Mouse (Mus musculus): ENCODE measurements around the gene Gltpd2. TPM values are rescaled to one million over a fixed set of nuclear protein-coding genes. Genes with fewer than 3 reads are reported as not detected.

The Gltpd2 gene
- not detected in 2 replicates for polyA plus RNA-seq (2012)

DNA sequence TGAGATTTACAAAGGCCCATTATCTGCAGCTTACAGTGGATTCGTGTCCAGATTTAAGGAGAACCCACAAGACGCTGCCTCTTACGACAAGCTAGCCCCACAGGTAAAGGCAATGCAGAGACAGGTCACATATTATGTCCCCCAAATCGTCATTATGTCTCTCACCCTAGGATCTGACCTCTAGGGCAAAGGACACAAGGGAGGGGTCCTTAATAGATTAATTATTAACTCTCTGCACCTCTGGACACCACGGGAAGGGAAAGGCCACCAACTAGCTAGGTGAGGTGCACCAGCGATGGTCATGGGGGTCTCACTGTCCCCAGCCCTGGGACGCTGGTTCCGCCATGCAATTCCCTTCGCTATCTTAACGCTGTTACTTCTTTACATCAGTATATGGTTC is at the start of gene Gltpd2:
Gene Gltpd2, plus strand, starts transcription at position 274 of the 400 bp plus-strand sequence.
- no peak for TF ChIP-seq GATA1 (IDR thresholded peaks at IDR 0.05; ENCODE audit: low read length)

DNA sequence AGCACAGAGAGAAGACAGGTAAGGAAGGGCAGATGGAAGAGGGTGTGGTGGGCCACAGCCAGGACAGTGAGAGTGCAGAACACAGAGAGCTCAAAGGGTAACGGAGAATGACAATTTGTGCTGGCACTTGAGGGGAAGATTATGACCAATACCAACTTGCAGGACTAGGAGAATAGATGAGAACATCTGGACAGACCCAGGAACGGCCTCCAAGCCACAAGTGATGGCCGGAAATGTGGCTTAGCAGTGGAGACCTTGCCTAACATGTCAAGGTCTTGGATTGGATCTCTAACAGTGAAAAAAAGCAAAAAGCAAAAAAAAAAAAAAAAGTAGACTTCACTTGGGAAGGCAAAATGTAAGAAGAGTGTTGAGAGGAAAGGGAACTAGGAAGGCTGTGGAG is 49.2 kb upstream of the Gltpd2 start:
- TF ChIP-seq GATA1 (IDR thresholded peaks at IDR 0.05; ENCODE audit: low read length) = no peak

DNA sequence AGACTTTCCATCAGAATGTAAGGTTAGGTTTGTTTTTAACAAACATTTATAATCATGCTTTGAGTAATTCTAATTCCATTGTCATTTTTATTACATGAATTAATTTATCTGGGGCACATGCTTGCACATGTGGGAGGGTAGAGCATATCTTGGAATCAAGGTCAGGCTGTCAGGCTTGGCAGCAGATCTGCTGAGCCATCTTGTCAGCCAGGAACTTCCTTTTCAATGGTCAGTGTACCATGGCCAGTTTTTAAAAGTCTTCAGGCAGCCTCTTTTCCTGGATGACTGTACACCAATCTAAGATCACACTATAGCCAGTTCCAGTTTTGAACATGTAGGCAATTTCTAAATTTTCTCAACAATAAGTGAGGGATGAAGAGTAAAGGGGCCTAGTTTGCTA is 46.3 kb upstream of the Gltpd2 start:
- no peak for TF ChIP-seq GATA1 (IDR thresholded peaks at IDR 0.05; ENCODE audit: low read length)

DNA sequence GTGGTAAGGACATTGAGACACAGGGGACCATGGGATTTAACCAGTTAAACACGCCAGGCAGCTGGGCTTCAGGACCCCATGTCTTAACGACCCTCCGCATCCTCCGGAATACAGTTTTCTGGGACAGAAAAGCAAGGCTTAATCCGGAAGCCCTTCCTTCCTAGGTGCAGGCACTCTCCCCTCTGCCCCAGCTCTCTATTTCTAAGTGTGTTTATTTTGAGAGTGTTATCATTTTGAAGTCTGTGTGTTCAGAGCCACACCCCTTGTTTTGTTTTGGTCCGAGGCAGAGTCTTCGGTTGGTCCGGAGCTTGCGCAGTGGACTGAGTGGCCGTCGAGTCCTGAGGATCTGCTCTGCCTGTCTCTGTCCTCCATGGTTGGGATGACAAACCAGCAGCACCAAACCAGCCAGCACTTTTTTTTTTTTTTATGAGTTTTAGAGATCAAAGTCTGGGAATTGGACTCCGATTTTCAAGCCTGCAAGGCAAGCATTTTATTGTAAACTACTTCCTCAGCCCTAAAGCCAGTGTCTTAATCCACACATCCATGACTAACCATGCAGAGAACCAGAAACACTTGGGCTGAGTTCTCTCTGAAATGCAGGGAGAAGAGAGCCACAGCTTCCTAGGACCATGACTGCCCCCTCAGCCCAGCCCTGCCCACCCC is 44.0 kb upstream of the Gltpd2 start:
- TF ChIP-seq GATA1 (IDR thresholded peaks at IDR 0.05; ENCODE audit: low read length) = no peak

DNA sequence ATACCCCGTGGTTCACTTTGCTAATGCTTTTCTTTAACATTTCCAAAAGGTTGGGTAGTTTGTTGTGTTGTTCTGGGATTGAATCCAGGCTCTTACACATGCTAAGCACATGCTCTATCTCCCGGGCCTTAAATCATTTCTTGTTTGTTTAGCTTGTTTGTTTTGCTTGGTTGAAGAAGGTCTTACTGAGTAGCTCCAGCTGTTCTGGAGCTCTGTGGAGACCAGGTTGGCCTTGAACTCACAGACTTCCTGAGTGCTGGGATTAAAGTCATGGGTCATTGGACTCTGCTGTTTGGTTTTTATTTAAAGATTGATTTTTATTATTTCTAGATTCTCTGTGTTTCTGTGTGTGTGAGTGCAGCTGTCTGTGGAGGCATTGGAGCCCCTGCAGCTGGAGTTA is 33.5 kb upstream of the Gltpd2 start:
- TF ChIP-seq GATA1 (IDR thresholded peaks at IDR 0.05; ENCODE audit: low read length) = no peak

DNA sequence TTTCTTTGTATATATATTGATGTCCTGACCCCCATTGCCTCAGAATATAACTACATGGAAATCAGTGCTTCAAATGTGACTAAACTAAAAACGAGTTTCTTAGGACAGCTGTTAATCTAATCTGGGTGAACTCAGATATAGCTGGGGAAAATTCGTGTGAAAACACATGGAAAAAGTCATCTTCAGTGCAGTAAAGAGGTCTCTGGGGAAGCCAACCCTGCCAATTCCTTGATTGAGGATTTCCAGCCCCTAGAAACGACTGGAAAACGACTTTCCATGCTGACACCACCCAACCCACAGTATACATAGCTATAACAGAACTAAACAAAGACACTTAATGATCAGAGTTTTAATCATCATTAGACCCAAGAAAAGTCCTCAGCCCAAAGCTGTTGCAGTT is 31.2 kb upstream of the Gltpd2 start:
- TF ChIP-seq GATA1 (IDR thresholded peaks at IDR 0.05; ENCODE audit: low read length) = no peak

DNA sequence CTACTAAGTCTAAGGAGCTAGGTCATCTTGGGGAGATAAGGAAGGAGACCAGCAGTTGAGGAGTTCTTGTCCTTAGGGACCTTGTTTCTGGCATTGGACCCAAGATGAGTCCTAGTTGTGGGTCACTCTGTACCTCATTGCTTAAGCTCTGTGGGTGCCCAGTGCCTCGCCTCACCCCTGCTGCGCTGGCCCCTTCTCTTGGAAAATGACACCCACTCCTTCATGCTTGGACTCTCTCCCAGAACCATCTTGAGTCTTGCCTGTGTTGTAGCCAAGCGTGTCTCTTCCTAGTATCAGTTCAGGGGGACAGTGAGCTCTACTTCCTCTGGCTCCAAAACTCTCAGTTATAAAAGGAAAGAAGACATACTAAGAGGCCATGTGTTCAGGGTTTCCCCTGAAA is 29.9 kb upstream of the Gltpd2 start:
- no peak for TF ChIP-seq GATA1 (IDR thresholded peaks at IDR 0.05; ENCODE audit: low read length)

DNA sequence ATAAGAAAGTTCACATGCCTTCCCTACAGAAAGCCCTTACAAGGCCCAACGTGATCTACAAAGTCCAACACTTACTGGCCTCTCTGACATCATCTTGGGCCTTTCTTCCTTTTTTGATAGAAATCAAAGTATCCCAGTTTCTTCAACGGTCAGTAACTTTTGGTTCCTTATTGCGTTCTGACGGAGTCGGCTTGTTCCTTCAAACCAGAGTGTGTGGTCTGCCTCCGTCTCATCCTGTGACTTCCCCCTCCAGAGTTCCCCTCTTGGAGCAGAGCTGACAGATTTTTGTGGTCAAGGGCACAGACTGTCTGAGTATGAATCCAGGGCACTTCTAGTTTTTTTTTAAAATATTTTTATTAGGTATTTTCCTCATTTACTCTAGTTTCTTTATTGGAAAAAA is 29.3 kb upstream of the Gltpd2 start:
- no peak for TF ChIP-seq GATA1 (IDR thresholded peaks at IDR 0.05; ENCODE audit: low read length)

DNA sequence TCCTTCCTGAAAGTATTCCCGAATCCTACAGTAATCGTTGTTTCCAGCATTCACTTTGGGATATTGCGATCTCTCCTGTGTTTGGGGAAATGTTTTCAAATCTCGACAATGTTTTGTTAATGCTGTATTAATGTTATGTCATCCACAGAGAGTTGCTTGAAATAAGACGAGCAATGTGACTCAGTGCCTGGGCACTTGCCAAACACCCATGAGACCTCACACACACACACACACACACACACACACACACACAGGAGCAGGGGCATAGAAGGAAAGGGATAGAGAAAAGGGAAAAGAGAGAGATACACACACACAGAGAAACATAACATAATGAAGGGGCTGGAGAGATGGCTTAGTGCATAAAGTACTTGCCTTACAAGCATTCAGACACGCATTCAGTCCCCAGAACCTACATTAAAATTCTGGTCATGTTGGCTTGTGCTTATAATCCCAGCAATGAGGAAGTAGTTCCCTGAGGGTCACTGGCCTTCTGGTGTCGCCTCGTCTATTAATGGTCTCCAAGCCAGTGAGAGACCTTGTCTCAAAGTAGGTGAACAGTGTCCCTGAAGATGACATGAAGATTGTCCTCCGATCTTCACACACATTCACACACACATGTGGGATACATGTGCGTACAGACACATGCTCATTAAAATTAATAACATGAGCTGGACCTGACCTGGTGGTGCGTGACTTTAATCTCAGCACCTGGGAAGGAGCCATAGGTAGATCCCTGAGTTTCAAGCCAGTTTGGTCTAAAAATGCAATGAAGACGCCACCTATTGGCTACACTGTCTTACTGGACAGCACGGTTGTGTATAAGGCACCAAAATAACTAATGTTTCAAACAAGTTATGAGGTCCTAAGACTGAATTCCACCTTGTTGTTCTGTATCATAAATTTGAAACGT is 19.2 kb upstream of the Gltpd2 start:
- no peak for TF ChIP-seq GATA1 (IDR thresholded peaks at IDR 0.05; ENCODE audit: low read length)

DNA sequence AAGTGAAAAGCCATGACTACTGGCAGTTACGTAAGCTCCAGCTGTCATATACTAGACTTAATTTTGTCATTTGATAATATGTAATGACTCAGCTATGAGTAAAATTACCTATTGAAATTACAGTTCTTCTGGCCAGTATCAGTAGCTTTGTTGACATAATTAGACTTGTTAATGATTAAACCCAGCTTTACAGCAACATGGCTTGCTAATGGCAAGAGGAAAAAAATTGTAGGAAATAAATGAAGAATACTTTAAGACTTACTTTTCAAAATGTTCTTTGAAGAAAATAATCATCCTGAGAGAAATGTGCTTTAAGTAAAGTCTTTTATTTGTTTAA is 18.6 kb upstream of the Gltpd2 start:
- TF ChIP-seq GATA1 (IDR thresholded peaks at IDR 0.05; ENCODE audit: low read length) = no peak

DNA sequence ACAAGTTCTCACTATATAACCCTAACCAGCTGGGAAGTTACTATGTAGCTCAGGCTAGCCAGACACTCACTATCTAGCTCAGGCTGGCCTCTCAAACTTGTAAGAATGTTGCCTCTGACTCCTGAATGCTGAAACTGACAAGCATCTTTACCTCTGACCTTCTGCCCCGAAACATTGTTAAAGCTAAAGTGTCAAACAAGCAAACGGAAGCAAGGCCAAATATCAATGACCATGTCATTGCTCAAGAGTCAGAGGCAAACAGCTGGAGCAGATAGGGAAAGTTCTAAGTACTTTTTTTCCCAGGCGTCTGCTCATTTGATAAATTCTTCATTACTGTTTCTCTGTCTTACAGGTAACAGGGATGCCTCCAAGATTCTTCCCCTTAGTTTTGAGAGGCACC is 17.0 kb upstream of the Gltpd2 start:
- no peak for TF ChIP-seq GATA1 (IDR thresholded peaks at IDR 0.05; ENCODE audit: low read length)

DNA sequence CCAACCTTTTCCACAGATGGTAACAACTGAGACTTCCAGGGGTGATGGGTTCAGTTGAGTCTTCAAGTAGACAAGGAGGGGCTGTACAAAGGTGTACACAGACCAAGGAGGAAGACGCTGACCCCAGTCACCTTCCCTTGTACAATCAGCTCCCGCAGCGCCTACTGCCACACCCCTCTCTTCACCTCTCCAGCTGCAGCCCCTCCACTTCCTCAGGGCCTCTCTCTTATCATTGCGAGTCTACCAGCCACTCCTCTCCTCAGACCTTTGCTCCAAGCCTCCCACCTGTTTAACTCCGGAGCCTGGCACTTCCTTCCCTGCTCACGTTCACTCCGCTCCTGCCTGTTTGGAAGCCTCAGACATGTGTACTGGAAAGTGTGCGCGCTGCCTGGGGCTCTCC is 14.0 kb upstream of the Gltpd2 start, which contains the start of gene Tm4sf5:
Gene Tm4sf5, plus strand, starts transcription at position 275 of the 400 bp plus-strand sequence.
- TF ChIP-seq GATA1 (IDR thresholded peaks at IDR 0.05; ENCODE audit: low read length) = no peak

DNA sequence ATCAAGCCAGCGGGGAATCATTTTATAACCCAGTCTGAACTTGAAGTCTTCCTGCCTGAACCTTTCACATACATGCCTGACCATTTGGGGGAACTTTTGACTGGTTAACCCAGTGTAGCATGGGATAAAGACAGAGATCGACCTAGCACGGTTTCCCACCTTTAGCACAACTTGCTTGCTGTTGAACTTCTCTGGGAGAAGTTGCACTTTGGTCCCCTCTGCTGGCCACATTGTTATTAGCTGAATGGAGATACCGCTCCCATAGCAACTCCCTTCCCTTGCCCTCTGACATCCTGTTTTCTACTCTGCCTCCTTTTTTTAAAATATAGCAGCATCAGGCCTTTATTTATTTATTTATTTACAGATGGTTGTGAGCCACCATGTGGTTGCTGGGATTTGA is 12.6 kb upstream of the Gltpd2 start:
- no peak for TF ChIP-seq GATA1 (IDR thresholded peaks at IDR 0.05; ENCODE audit: low read length)

DNA sequence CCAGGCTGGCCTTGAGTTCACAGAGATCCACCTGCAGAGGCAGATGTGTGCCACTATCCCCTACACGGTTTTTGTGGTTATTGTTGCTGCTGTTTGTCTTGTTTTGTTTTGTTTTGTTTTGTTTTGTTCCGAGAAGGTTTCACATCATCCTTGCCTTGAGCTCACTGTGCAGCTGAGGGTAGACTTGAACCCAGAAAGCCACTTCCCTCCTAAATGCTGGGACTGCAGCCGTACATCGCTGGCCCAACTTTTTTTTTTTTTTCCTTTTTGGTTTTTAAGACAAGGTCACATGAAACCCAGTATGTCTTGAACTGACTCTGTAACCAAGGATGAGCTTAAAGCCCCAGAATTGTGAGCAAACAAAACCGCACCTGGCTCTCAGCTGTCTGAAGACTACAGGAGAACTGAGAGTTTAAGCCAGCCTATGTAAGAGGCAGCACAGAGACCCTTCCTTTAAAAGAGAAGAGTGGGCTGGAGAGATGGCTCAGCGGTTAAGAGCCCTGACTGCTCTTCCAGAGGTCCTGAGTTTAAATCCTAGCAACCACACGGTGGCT is 12.0 kb upstream of the Gltpd2 start:
- no peak for TF ChIP-seq GATA1 (IDR thresholded peaks at IDR 0.05; ENCODE audit: low read length)

DNA sequence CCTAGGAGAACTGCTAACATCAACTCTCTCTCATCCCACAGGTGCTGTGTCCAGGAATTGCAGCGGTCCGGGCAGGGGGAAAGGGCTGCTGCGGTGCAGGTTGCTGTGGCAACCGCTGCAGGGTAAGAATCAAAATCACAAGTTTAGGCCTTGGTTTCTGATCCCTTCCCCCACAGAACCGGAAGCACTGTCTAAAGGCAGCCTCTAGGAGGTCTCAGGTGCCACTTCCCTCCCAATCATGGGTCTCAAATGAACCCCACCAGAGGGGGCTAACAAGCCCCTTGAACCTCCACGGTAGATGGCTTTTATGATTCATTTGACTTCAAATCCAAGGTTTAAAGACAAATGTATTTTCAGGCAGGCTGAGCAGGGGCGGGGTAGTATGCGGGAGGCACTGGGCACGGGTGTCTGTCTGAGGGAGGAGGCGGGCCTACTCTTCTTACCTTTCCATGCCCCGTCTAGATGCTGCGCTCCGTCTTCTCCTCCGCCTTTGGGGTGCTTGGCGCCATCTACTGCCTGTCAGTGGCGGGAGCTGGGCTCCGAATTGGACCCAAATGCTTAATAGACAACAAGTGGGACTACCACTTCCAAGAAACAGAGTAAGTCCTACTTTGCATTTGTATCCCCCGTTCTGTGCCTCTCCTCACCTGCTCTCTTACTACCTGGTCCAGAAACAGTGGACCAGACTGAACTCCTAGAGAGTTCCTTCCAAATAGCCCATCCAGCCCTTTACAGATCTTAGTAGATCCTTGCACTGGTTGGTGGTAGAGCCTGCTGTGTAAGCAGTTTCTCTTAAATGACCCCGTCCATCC is 9.0 kb upstream of the Gltpd2 start:
- TF ChIP-seq GATA1 (IDR thresholded peaks at IDR 0.05; ENCODE audit: low read length) = no peak

DNA sequence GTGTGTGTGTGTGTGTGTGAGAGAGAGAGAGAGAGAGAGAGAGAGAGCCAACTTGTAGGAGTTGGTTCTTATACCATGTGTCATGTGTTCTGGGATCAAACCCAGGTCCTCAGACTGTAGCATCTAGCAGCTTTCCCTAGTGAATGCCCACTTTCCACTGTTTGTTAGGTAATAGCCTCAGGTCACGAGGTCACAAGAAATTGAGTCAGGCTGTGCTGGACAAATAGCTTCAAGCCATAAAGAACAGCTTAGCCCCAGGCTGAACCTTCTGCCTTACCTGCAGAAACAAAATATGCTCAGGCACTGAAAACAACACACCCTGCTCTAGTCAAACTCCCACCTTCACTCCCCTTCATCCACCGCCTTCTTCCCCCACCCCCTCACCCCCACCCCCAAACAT is 7.8 kb upstream of the Gltpd2 start:
- TF ChIP-seq GATA1 (IDR thresholded peaks at IDR 0.05; ENCODE audit: low read length) = no peak
